Mouse (Mus musculus): ENCODE data around the gene Hoxd4. TPM values are rescaled to one million over a fixed set of nuclear protein-coding genes. Genes with fewer than 3 reads are reported as not detected.

The Hoxd4 gene
- total RNA-seq, 2 experiments from 2014 or later = 21.5 to 29.5 TPM

DNA sequence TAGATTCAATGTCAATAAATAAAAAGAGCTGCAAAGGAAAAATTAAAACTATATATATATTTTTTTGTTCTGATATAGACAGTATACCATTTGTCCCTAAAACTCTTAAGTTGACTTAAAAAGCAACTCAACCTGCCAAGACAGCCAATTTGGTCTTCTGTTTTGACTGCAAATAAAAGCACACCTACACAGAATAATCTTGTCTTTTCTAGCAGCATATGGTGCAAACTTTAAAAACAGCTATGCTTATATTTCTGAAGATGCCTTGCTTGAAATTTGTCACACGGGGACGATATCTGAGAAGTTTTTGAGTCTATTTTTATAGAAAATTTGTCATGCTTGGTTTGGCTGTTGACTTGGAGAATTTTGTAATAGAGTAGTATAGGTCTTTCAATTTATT, 62.6 kb downstream of the Hoxd4 start:
- DNase-seq (ENCODE audit: low spot score in 2 of 2) = no peak

DNA sequence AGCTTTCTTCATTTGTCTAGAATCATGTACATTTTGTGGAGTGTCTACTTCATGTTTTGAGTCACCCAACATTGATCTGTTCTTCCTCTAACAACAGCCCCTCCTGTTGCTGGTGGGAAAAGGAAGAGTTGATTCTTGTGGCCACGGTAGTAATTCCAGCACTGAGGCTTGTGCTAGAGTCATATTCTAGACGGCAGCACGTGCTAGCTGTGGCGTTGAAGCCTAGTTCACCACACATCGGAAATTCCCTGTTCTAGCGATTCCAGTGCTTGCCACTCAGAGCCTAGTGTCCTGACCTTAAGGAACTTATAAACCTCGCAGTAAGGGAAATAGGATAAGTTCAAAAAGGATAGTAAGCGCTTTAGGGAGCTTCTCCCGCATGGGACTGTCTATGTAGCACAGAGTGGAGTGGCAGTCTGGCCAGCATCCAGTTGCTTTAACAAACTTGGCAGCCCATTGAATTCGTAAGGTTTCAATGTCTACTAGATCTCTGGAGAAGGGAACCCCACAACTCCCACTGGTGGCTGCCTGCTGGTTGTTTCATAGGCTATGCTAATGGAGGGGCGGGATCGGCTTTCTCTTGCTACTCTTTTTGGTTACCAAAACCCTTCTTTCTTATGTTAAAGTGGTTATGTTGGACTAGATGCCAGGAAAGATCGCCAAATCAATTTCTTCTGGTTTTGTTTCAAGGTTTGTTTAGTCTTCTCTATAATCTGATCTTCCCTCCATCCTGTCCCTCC, 66.0 kb downstream of the Hoxd4 start:
- DNase-seq (ENCODE audit: low spot score in 2 of 2) = no peak

Small RNA genes lying within 50 kb of the gene (microRNA-seq; reads per million reads assigned to microRNA genes)
- gene Gm44463 (not detected), gene Mir10b (27,932 reads per million, percentile 97 among the genes with 10 or more reads in this experiment)

Other genes with a start within 250 kb of the Hoxd4 start
- gene Lnpk, start 132.5 kb upstream of the Hoxd4 start, total RNA-seq (2021) = 10 to 100 TPM; 17.4 to 19.2 TPM
- not detected for gene Evx2, start 52.4 kb upstream of the Hoxd4 start, total RNA-seq (2021)
- gene Hoxd13, start 43.6 kb upstream of the Hoxd4 start, total RNA-seq (2021) = not detected
- gene Hoxd12, start 36.9 kb upstream of the Hoxd4 start, total RNA-seq (2021) = not detected
- gene Hoxd11, start 32.4 kb upstream of the Hoxd4 start, total RNA-seq (2021) = 1 to 10 TPM in 1 of 2 experiments, not detected in 1; 5.1 TPM
- 1 to 10 TPM in 1 of 2 experiments, under 1 TPM in 1; 0.71 to 5.2 TPM for gene Hoxd10, start 20.0 kb upstream of the Hoxd4 start, total RNA-seq (2021)
- gene Hoxd9, start 14.2 kb upstream of the Hoxd4 start, total RNA-seq (2021) = 10 to 100 TPM in 1 of 2 experiments, 1 to 10 TPM in 1; 7.1 to 17.8 TPM
- 10 to 100 TPM; 43.9 to 55.4 TPM for gene Hoxd8, start 7.3 kb upstream of the Hoxd4 start, total RNA-seq (2021)
- gene Hoxd3, start within 50 bp of the Hoxd4 start, total RNA-seq (2021) = 1 to 10 TPM in 1 of 2 experiments, under 1 TPM in 1; 0.82 to 2.5 TPM
- gene Gm28230, start 14.8 kb downstream of the Hoxd4 start, total RNA-seq (2021) = 1 to 10 TPM; 1.4 to 3.7 TPM
- gene Hoxd1, start 51.1 kb downstream of the Hoxd4 start, total RNA-seq (2021) = under 1 TPM in 1 of 2 experiments, not detected in 1; 0.50 TPM
- 10 to 100 TPM; 90.8 to 93.6 TPM for gene Mtx2, start 113.9 kb downstream of the Hoxd4 start, total RNA-seq (2021)

Data from adrenal gland, postnatal 4 days (tissue).